Mouse (Mus musculus): ENCODE data around the gene Trim11.

Gene Trim11

GRCm38 (mm10) chr11:58955868-58956257 lies 22.0 kb upstream of the Trim11 start:
- no peak for DNase-seq (ENCODE audit: low spot score)

- no peak for DNase-seq (ENCODE audit: low spot score)
Observed at GRCm38 (mm10) chr11:58957226-58957914, 20.5 kb upstream of the Trim11 start.

GRCm38 (mm10) chr11:58958536-58958935 lies 19.4 kb upstream of the Trim11 start:
- DNase-seq (ENCODE audit: low spot score) = no peak

GRCm38 (mm10) chr11:58959186-58959825 lies 18.6 kb upstream of the Trim11 start:
- DNase-seq (ENCODE audit: low spot score) = no peak

- peak; percentile 80 for DNase-seq (ENCODE audit: low spot score)
Observed at GRCm38 (mm10) chr11:58959921-58960465, 17.9 kb upstream of the Trim11 start.

- no peak for DNase-seq (ENCODE audit: low spot score)
Observed at GRCm38 (mm10) chr11:58961364-58962177, 16.3 kb upstream of the Trim11 start.

GRCm38 (mm10) chr11:58963543-58963942 lies 14.3 kb upstream of the Trim11 start:
- DNase-seq (ENCODE audit: low spot score) = no peak

- DNase-seq (ENCODE audit: low spot score) = no peak
Observed at GRCm38 (mm10) chr11:58964216-58964615, 13.7 kb upstream of the Trim11 start.

GRCm38 (mm10) chr11:58965001-58965760 lies 12.7 kb upstream of the Trim11 start:
- peak; percentile 62 for DNase-seq (ENCODE audit: low spot score)

GRCm38 (mm10) chr11:58967346-58967745 lies 10.5 kb upstream of the Trim11 start:
- DNase-seq (ENCODE audit: low spot score) = no peak

- no peak for DNase-seq (ENCODE audit: low spot score)
Observed at GRCm38 (mm10) chr11:58968551-58968950, 9.3 kb upstream of the Trim11 start.

- DNase-seq (ENCODE audit: low spot score) = no peak
Observed at GRCm38 (mm10) chr11:58969027-58969426, 8.9 kb upstream of the Trim11 start.

GRCm38 (mm10) chr11:58969659-58970058 lies 8.2 kb upstream of the Trim11 start:
- peak; percentile 49 for DNase-seq (ENCODE audit: low spot score)

GRCm38 (mm10) chr11:58970831-58971530 lies 6.9 kb upstream of the Trim11 start:
- no peak for DNase-seq (ENCODE audit: low spot score)

- no peak for DNase-seq (ENCODE audit: low spot score)
Observed at GRCm38 (mm10) chr11:58971796-58972195, 6.1 kb upstream of the Trim11 start.

GRCm38 (mm10) chr11:58974414-58974813 lies 3.5 kb upstream of the Trim11 start:
- no peak for DNase-seq (ENCODE audit: low spot score)

- peak; percentile 32 for DNase-seq (ENCODE audit: low spot score)
Observed at GRCm38 (mm10) chr11:58977150-58977549, 743 bp upstream of the Trim11 start.

GRCm38 (mm10) chr11:58977607-58978026 lies 276 bp upstream of the Trim11 start:
- no peak for DNase-seq (ENCODE audit: low spot score)

GRCm38 (mm10) chr11:58978706-58979030 lies 775 bp downstream of the Trim11 start:
- no peak for DNase-seq (ENCODE audit: low spot score)

GRCm38 (mm10) chr11:58979183-58979582 lies 1.3 kb downstream of the Trim11 start:
- no peak for DNase-seq (ENCODE audit: low spot score)

GRCm38 (mm10) chr11:58979661-58980060 lies 1.8 kb downstream of the Trim11 start:
- DNase-seq (ENCODE audit: low spot score) = no peak
